Mouse (Mus musculus) hindbrain, embryonic 16.5 days (tissue): ENCODE measurements around the gene Cyp11a1. TPM values are rescaled to one million over a fixed set of nuclear protein-coding genes. Genes with fewer than 3 reads are reported as not detected.

ENCODE experiments used
- ATAC-seq: fragments of 200-750 bp; cut with Nextera tagmentation; 2 replicates; pipeline ENCODE4 v1.8.0; 2017; ENCODE audit warnings: moderate TSS enrichment, moderate library complexity
- H3K27ac ChIP-seq: fragments of 300-500 bp; sonication (generic); 2 replicates; pipeline ENCODE4 v1.5.1; 2014; ENCODE audit warnings: low read depth, mild to moderate bottlenecking, control low read depth, low read length, moderate library complexity
- H3K27me3 ChIP-seq: fragments of 300-500 bp; sonication (generic); replicated peaks from 2 replicates; pipeline ENCODE4 v1.6.1; 2014; ENCODE audit warnings: low read length; ENCODE audit not compliant: control insufficient read depth, insufficient read depth
- H3K36me3 ChIP-seq: fragments of 300-500 bp; sonication (generic); 2 replicates; pipeline ENCODE4 v1.6.1; 2014; ENCODE audit warnings: mild to moderate bottlenecking, low read length, moderate library complexity, mixed read lengths; ENCODE audit not compliant: control insufficient read depth, insufficient read depth
- H3K4me1 ChIP-seq: fragments of 300-500 bp; sonication (generic); 2 replicates; pipeline ENCODE4 v1.6.1; 2014; ENCODE audit warnings: low read depth, low read length; ENCODE audit not compliant: control insufficient read depth, insufficient read depth
- H3K4me2 ChIP-seq: fragments of 300-500 bp; sonication (generic); 2 replicates; pipeline ENCODE4 v1.6.1; 2014; ENCODE audit warnings: mild to moderate bottlenecking, low read length, control low read depth, moderate library complexity
- H3K4me3 ChIP-seq: fragments of 300-500 bp; sonication (generic); 2 replicates; pipeline ENCODE4 v1.5.1; 2014; ENCODE audit warnings: mild to moderate bottlenecking, low read length, control low read depth, moderate library complexity
- H3K9ac ChIP-seq: fragments of 300-500 bp; sonication (generic); 2 replicates; pipeline ENCODE4 v1.6.1; 2014; ENCODE audit warnings: low read depth, mild to moderate bottlenecking, control low read depth, low read length, moderate library complexity
- H3K9me3 ChIP-seq: fragments of 300-500 bp; sonication (generic); 2 replicates; pipeline ENCODE4 v1.6.1; 2014; ENCODE audit warnings: mild to moderate bottlenecking, low read length, moderate library complexity; ENCODE audit not compliant: control insufficient read depth
- WGBS: fragments of 180-500 bp; shearing (Covaris S2); extraction: QIAGEN DNeasy Blood & Tissue Kit; methylation state at CpG from one replicate; pipeline ENCODE4 v1.1.7; 2014; 5-methylcytosine and 5-hydroxymethylcytosine counted together
- polyA plus RNA-seq: library from polyadenylated mRNA; unstranded; fragments of >200 nt; fragmentation: Nextera tagmentation; extraction: Ambion mirVana; gene quantifications from 2 replicates; pipeline ENCODE4 v1.2.1, GENCODE M21; 2015

Gene Cyp11a1
- polyA plus RNA-seq, 1 experiment from 2014 or later = 2.4 TPM

DNA sequence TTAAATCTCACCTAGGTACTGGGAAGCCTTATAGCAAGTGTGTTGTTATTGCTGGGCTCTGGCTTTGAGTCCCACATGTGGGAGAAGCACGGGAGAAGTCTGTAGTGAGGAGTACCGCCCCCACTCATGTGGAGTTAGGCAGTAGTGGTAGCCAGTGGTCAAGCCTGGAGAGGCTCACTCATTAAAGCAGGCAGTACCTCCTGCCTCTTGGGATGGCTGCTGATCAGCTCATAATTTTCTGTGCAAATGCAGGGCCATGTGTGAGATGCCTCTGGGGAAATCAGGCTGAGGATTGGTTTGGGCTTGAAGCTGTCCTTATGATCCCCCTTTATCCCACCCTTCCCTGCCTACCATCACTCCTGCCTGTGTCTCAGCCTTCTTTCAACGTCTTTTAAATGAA is 68.3 kb downstream of the Cyp11a1 start:
- Histone ChIP-seq H3K4me1 (peaks cover 8% of the 10 kb centered on the region), H3K4me2 (no peak overlapping the region), H3K36me3 (no peaks in the 10 kb centered on the region), H3K4me3 (no peak overlapping the region), H3K27me3 (0 out of 2 replicates have a peak, but pooled peaks cover 2% of the 10 kb centered on the region), H3K27ac (no peak overlapping the region), H3K9ac (no peak overlapping the region), H3K9me3 (no peaks in the 10 kb centered on the region)
- ATAC-seq = no peak
- 41% methylated on average over 3 of the region's 3 CpGs for WGBS

Other genes with a start within 250 kb of the Cyp11a1 start
- 57.2 and 66.1 TPM in 2 replicates for gene Clk3, start 240.6 kb upstream of the Cyp11a1 start, polyA plus RNA-seq
- 5.4 and 8.6 TPM in 2 replicates for gene Arid3b, start 169.6 kb upstream of the Cyp11a1 start, polyA plus RNA-seq
- 169 and 177 TPM in 2 replicates for gene Ubl7, start 95.4 kb upstream of the Cyp11a1 start, polyA plus RNA-seq
- 2.1 and 2.9 TPM in 2 replicates for gene Sema7a, start 66.3 kb upstream of the Cyp11a1 start, polyA plus RNA-seq
- 11.6 and 16.4 TPM in 2 replicates for gene Stra6, start 57.4 kb downstream of the Cyp11a1 start, polyA plus RNA-seq
- 0.43 and 0.79 TPM in 2 replicates for gene Ccdc33, start 112.4 kb downstream of the Cyp11a1 start, polyA plus RNA-seq
- gene Islr, start 197.9 kb downstream of the Cyp11a1 start, polyA plus RNA-seq = 40.4 and 50.5 TPM in 2 replicates
- gene Islr2, start 197.9 kb downstream of the Cyp11a1 start, polyA plus RNA-seq = 13.8 and 21.5 TPM in 2 replicates
- gene Pml, start 243.4 kb downstream of the Cyp11a1 start, polyA plus RNA-seq = 3.9 and 6.0 TPM in 2 replicates
- gene Stoml1, start 246.8 kb downstream of the Cyp11a1 start, polyA plus RNA-seq = 141 and 142 TPM in 2 replicates